Mouse (Mus musculus): ENCODE data around the gene Bcap31. TPM values are rescaled to one million over a fixed set of nuclear protein-coding genes. Genes with fewer than 3 reads are reported as not detected.
A peak's percentile ranks its signal among the peaks of the same experiment; 100 is the strongest.
"Not testable (repeated sequence)": the region's sequence is repeated elsewhere in the genome, so short reads cannot be mapped to it uniquely, and the experiment has no call there.

Gene Bcap31
- 100 to 1,000 TPM in 1 of 2 experiments, 10 to 100 TPM in 1; 99.9 to 104 TPM for total RNA-seq (2021)
- long read RNA-seq, experiment 1, transcript Bcap31-201 (8 exons, 1,219 nt), result major isoform, 127 of 138 reads
- long read RNA-seq, experiment 1, partial matches to known transcripts, result 8 of 138 reads
- long read RNA-seq, experiment 1, other reads (novel, unspliced or antisense), result 3 of 138 reads
- long read RNA-seq, experiment 2, transcript Bcap31-201 (8 exons, 1,219 nt), result major isoform, 103 of 115 reads
- long read RNA-seq, experiment 2, partial matches to known transcripts, result 5 of 115 reads
- long read RNA-seq, experiment 2, other reads (novel, unspliced or antisense), result 7 of 115 reads

- DNase-seq (ENCODE audit: low spot score in 2 of 2), result peak; percentile 75 to 90
These were observed at the start of gene Bcap31, which contains the start of gene Abcd1 for GRCm38 (mm10) chrX:73716109-73716661. TSS of gene Bcap31 (minus strand) at chrX:73716175. TSS of gene Abcd1 (plus strand) at chrX:73716597.

GRCm38 (mm10) chrX:73765311-73765710 is 49.3 kb upstream of the Bcap31 start:
- peak in 1 of 2 experiments; percentile 31 for DNase-seq (ENCODE audit: low spot score in 2 of 2)

GRCm38 (mm10) chrX:73758611-73759290 is 42.8 kb upstream of the Bcap31 start:
- DNase-seq (ENCODE audit: low spot score in 2 of 2), result no peak

GRCm38 (mm10) chrX:73756334-73757140 is 40.6 kb upstream of the Bcap31 start, which contains the start of gene Plxnb3:
TSS of gene Plxnb3 (plus strand) at chrX:73757090.
- no peak for DNase-seq (ENCODE audit: low spot score in 2 of 2)

GRCm38 (mm10) chrX:73748977-73749376 is 33.0 kb upstream of the Bcap31 start:
- DNase-seq (ENCODE audit: low spot score in 2 of 2), result no peak

GRCm38 (mm10) chrX:73744774-73745481 is 29.0 kb upstream of the Bcap31 start:
- DNase-seq (ENCODE audit: low spot score in 2 of 2), result no peak

- DNase-seq (ENCODE audit: low spot score in 2 of 2), result not testable (repeated sequence)
These were observed 23.9 kb upstream of the Bcap31 start for GRCm38 (mm10) chrX:73739841-73740240.

- DNase-seq (ENCODE audit: low spot score in 2 of 2), result no peak
These were observed 23.2 kb upstream of the Bcap31 start for GRCm38 (mm10) chrX:73739151-73739550.

GRCm38 (mm10) chrX:73738155-73738554 is 22.2 kb upstream of the Bcap31 start:
- no peak for DNase-seq (ENCODE audit: low spot score in 2 of 2)

- DNase-seq (ENCODE audit: low spot score in 2 of 2), result no peak
These were observed 14.9 kb upstream of the Bcap31 start for GRCm38 (mm10) chrX:73730908-73731307.

- peak in 1 of 2 experiments; percentile 10 for DNase-seq (ENCODE audit: low spot score in 2 of 2)
These were observed 2.8 kb upstream of the Bcap31 start for GRCm38 (mm10) chrX:73718686-73719362.

- peak in 1 of 2 experiments; percentile 9 for DNase-seq (ENCODE audit: low spot score in 2 of 2)
These were observed 2.3 kb upstream of the Bcap31 start for GRCm38 (mm10) chrX:73718271-73718670.

- peak; percentile 11 to 20 for DNase-seq (ENCODE audit: low spot score in 2 of 2)
These were observed 1.7 kb upstream of the Bcap31 start for GRCm38 (mm10) chrX:73717667-73718066.

- DNase-seq (ENCODE audit: low spot score in 2 of 2), result peak; percentile 14 to 18
These were observed 952 bp upstream of the Bcap31 start for GRCm38 (mm10) chrX:73716709-73717545.

GRCm38 (mm10) chrX:73715476-73716108 is 383 bp downstream of the Bcap31 start:
- peak; percentile 22 to 46 for DNase-seq (ENCODE audit: low spot score in 2 of 2)

GRCm38 (mm10) chrX:73700472-73700871 is 15.5 kb downstream of the Bcap31 start:
- DNase-seq (ENCODE audit: low spot score in 2 of 2), result no peak

- DNase-seq (ENCODE audit: low spot score in 2 of 2), result peak in 1 of 2 experiments; percentile 32
These were observed 24.9 kb downstream of the Bcap31 start for GRCm38 (mm10) chrX:73690917-73691629.

GRCm38 (mm10) chrX:73685629-73686028 is 30.3 kb downstream of the Bcap31 start:
- DNase-seq (ENCODE audit: low spot score in 2 of 2), result no peak
